Mouse (Mus musculus) liver, adult (tissue): ENCODE data around the gene Rad52.

ENCODE experiments used
- GATA4 ChIP-seq: IDR thresholded peaks from 2 replicates; pipeline ENCODE4 v1.6.1; 2014; ENCODE audit warnings: mild to moderate bottlenecking, low read length; ENCODE audit not compliant: insufficient replicate concordance

Gene Rad52

GRCm38 (mm10) chr6:119924235-119925005 lies 21.9 kb downstream of the Rad52 start:
- no peak for TF ChIP-seq GATA4
